29 mouse cellular contexts compared by ENCODE assay signal in the genomic region with DNA sequence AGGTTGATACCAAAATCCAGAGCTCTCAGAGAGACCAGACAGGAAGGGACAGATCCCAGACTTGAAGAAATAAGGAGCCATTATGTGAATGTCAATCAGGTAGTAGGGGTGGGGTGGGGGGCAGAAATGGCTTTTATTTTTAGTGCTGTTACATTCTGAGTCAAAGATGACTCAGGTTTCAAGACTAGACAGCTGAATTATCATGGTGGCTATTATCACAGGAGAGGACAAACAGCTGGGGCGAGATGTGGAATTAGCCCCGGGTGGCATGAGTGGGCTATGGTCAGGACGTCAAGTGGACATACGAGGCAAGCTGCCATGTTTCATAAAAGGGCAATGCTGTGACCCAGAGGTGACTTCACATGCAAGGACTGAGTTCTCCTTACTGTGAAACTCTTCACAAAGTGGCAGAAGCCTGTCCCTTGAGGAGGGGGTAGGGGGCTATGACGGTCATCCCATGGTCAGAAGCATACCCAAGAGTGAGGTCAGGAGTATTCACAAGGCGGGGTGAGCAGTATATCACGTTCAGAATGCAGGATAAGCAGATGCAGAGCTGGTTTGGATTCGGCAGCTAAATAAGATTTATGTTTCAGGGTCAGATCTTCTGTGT. TPM values are rescaled to one million over a fixed set of nuclear protein-coding genes. Genes with fewer than 3 reads are reported as not detected.
"Had no signal": no experiment of that assay in that cellular context is flagged by ENCODE, and none has a peak within 500 bp of the region (broad histone marks: within the 10 kb centered on the region; RNA-seq: fewer than 3 reads in every experiment).

No protein-coding gene starts in this region.

- ATAC-seq: liver, embryonic 12.5 days; midbrain, embryonic 13.5 days; midbrain, embryonic 16.5 days had no signal

- H3K27ac ChIP-seq: layer of hippocampus, adult 2 months; limb, embryonic 10.5 days; limb, embryonic 13.5 days; liver, embryonic 12.5 days; liver, embryonic 15.5 days; lung, embryonic 15.5 days; midbrain, embryonic 10.5 days; midbrain, embryonic 13.5 days had no signal

- H3K36me3 ChIP-seq: limb, embryonic 10.5 days; limb, embryonic 13.5 days; liver, embryonic 12.5 days; liver, embryonic 15.5 days; lung, embryonic 15.5 days; midbrain, embryonic 10.5 days; midbrain, embryonic 13.5 days had no signal

- H3K9me3 ChIP-seq: limb, embryonic 10.5 days; limb, embryonic 13.5 days; liver, embryonic 12.5 days; liver, embryonic 15.5 days; lung, embryonic 15.5 days; midbrain, embryonic 10.5 days; midbrain, embryonic 13.5 days had no signal

- DNase-seq: kidney, adult 9 months; kidney, postnatal 14 days; kidney, postnatal 4 days; layer of hippocampus, adult 9-11 months; liver; lung, adult 18-20 months; lung, postnatal 10 days; lung, postnatal 36 days; thymus, adult 18-20 months; thymus, postnatal 36 days had no signal

- H3K9ac ChIP-seq: limb, embryonic 13.5 days; liver, embryonic 12.5 days; liver, embryonic 15.5 days; lung, embryonic 15.5 days; midbrain, embryonic 13.5 days had no signal

- H3K4me2 ChIP-seq: limb, embryonic 13.5 days; liver, embryonic 12.5 days; liver, embryonic 15.5 days; lung, embryonic 15.5 days; midbrain, embryonic 13.5 days had no signal

- H3K4me1 ChIP-seq: limb, embryonic 10.5 days; limb, embryonic 13.5 days; lung, embryonic 15.5 days; midbrain, embryonic 10.5 days; midbrain, embryonic 13.5 days had no signal

- H3K27me3 ChIP-seq: limb, embryonic 13.5 days; liver, embryonic 12.5 days; liver, embryonic 15.5 days; lung, embryonic 15.5 days; midbrain, embryonic 13.5 days had no signal

- H3K4me3 ChIP-seq: layer of hippocampus, adult 2 months; limb, embryonic 10.5 days; limb, embryonic 13.5 days; liver, embryonic 12.5 days; liver, embryonic 15.5 days; lung, embryonic 15.5 days; midbrain, embryonic 10.5 days; midbrain, embryonic 13.5 days had no signal

RNA-seq across cellular contexts. Expression of a gene that starts 27.4 kb away (rescaled TPM):
- total RNA-seq: monocyte, adult 5-6 weeks had no signal

RNA-seq across cellular contexts. Expression of a gene that starts 42.5 kb away (rescaled TPM):
- total RNA-seq: layer of hippocampus, adult 2 months; left cerebral cortex, adult 18-20 months; megakaryocyte progenitor cell, adult 5-6 weeks; monocyte, adult 5-6 weeks had no signal
- polyA plus RNA-seq: kidney, embryonic 16.5 days; limb, embryonic 10.5 days; limb, embryonic 13.5 days; liver, embryonic 12.5 days; liver, embryonic 15.5 days; lung, embryonic 15.5 days; midbrain, embryonic 10.5 days; midbrain, embryonic 13.5 days; midbrain, embryonic 16.5 days; neural tube, embryonic 11.5 days; neural tube, embryonic 14.5 days; small intestine, adult 2 months; spleen, adult 2 months; testis, adult 2 months; urinary bladder, adult 2 months had no signal

RNA-seq across cellular contexts. Expression of a gene that starts 43.6 kb away (rescaled TPM):
- total RNA-seq: megakaryocyte progenitor cell, adult 5-6 weeks; monocyte, adult 5-6 weeks had no signal

RNA-seq across cellular contexts. Expression of a gene that starts 47.4 kb away (rescaled TPM):
- total RNA-seq: megakaryocyte progenitor cell, adult 5-6 weeks; monocyte, adult 5-6 weeks had no signal
- polyA plus RNA-seq: limb, embryonic 10.5 days had no signal
